In genomic region chr6:145389904-145390303, GRCm38 (mm10) we compare ENCODE assay signal across 8 mouse cellular contexts.
DNase-seq lines count a peak whose midpoint lies in the region; ATAC-seq and TF ChIP-seq lines count a peak whose summit lies in the region.
"Had no signal": no experiment of that assay in that cellular context is flagged by ENCODE, and none has a peak within 500 bp of the region (broad histone marks: within the 10 kb centered on the region; RNA-seq: fewer than 3 reads in every experiment).

No protein-coding gene starts in this region.

- ATAC-seq in lung, embryonic 14.5 days (ENCODE audit: insufficient read depth) = peak; percentile 28; the same call in 1 of the 2 replicates
- ATAC-seq in lung, postnatal 0 days = no peak

- H3K4me2 ChIP-seq in lung, embryonic 14.5 days = no peak overlapping the region
- no peak overlapping the region for H3K4me2 ChIP-seq in lung, postnatal 0 days (replicated peaks; ENCODE audit: low read depth, low read length)
- H3K4me2 ChIP-seq: liver, embryonic 15.5 days had no signal

- peak; percentile 33 for DNase-seq in lung, embryonic 14.5 days
- no peak for DNase-seq in lung, postnatal 0 days (ENCODE audit: low spot score)
- peak; percentile 40 for DNase-seq in heart, postnatal 4 days
- DNase-seq in left cerebral cortex, postnatal 10 days (ENCODE audit: extremely low spot score in 1 of 2, low spot score in 2 of 2) = peak; percentile 52 to 53
- DNase-seq in telencephalon, adult 2 months (ENCODE audit: low read depth, low spot score) = peak; percentile 85
- no peak for DNase-seq in thymus, postnatal 4 days
- no peak for DNase-seq in cerebellum, adult 18-20 months

- no peak for TF ChIP-seq CTCF in lung, embryonic 14.5 days (IDR thresholded peaks at IDR 0.05; ENCODE audit: low read depth)
- no peak for TF ChIP-seq CTCF in lung, postnatal 0 days (IDR thresholded peaks at IDR 0.05)

- WGBS in lung, embryonic 14.5 days = 63% methylated on average over 7 of the region's 7 CpGs
- WGBS in lung, postnatal 0 days = 62% methylated on average over 7 of the region's 7 CpGs

- no peaks in the 10 kb centered on the region for H3K36me3 ChIP-seq in lung, embryonic 14.5 days (ENCODE audit: insufficient read depth)
- H3K36me3 ChIP-seq in lung, postnatal 0 days (ENCODE audit: insufficient read depth, low read length) = no peaks in the 10 kb centered on the region
- H3K36me3 ChIP-seq: liver, embryonic 15.5 days had no signal

- no peak overlapping the region for H3K27ac ChIP-seq in lung, embryonic 14.5 days (ENCODE audit: low read depth)
- no peak overlapping the region for H3K27ac ChIP-seq in lung, postnatal 0 days (ENCODE audit: low read length)
- H3K27ac ChIP-seq: liver, embryonic 15.5 days had no signal

- H3K4me1 ChIP-seq in lung, embryonic 14.5 days (ENCODE audit: insufficient read depth) = no peaks in the 10 kb centered on the region
- no peaks in the 10 kb centered on the region for H3K4me1 ChIP-seq in lung, postnatal 0 days (ENCODE audit: insufficient read depth, low read depth, low read length)
- H3K4me1 ChIP-seq: liver, embryonic 15.5 days had no signal

- TF ChIP-seq EP300 in lung, postnatal 0 days (IDR thresholded peaks at IDR 0.05) = no peak

- intact Hi-C loops in left cerebral cortex, postnatal 10 days (cut with DNase I) = no loop called here

- H3K27me3 ChIP-seq in lung, embryonic 14.5 days (ENCODE audit: insufficient read depth, low read length) = no peaks in the 10 kb centered on the region
- H3K27me3 ChIP-seq in lung, postnatal 0 days (replicated peaks; ENCODE audit: insufficient read depth, low read length) = no peaks in the 10 kb centered on the region
- H3K27me3 ChIP-seq: liver, embryonic 15.5 days had no signal

- no peak overlapping the region for H3K4me3 ChIP-seq in lung, embryonic 14.5 days (ENCODE audit: low read depth, low read length)
- no peak overlapping the region for H3K4me3 ChIP-seq in lung, postnatal 0 days (ENCODE audit: low read depth, low read length)
- H3K4me3 ChIP-seq: liver, embryonic 15.5 days had no signal

- H3K9me3 ChIP-seq in lung, embryonic 14.5 days (ENCODE audit: low read depth, low read length) = no peaks in the 10 kb centered on the region
- no peaks in the 10 kb centered on the region for H3K9me3 ChIP-seq in lung, postnatal 0 days (ENCODE audit: low read length)
- H3K9me3 ChIP-seq: liver, embryonic 15.5 days had no signal

- H3K9ac ChIP-seq in lung, embryonic 14.5 days = no peak overlapping the region
- no peak overlapping the region for H3K9ac ChIP-seq in lung, postnatal 0 days (replicated peaks; ENCODE audit: low read depth)
- H3K9ac ChIP-seq: liver, embryonic 15.5 days had no signal

Comparison
In these comparisons a context has a peak if more than half of its experiments do, and no peak if none do; other contexts are left out.
1. DNase-seq: peak in lung, embryonic 14.5 days (single experiment), heart, postnatal 4 days (single experiment), left cerebral cortex, postnatal 10 days (2 of 2) and telencephalon, adult 2 months (single experiment); none in lung, postnatal 0 days (single experiment), thymus, postnatal 4 days (single experiment) and cerebellum, adult 18-20 months (0 of 2).